Mouse (Mus musculus) midbrain, postnatal 0 days (tissue): ENCODE data around the gene Elavl1. TPM values are rescaled to one million over a fixed set of nuclear protein-coding genes. Genes with fewer than 3 reads are reported as not detected.

Experiments
- ATAC-seq: fragments of 200-750 bp; cut with Nextera tagmentation; 2 replicates; pipeline ENCODE4 v1.8.0; 2017; ENCODE audit warnings: moderate number of reproducible peaks, mild to moderate bottlenecking, moderate TSS enrichment, moderate library complexity; ENCODE audit not compliant: low FRiP score
- DNase-seq: peaks from one replicate; pipeline ENCODE4 v3.0.0-alpha.2; 2015; ENCODE audit warnings: low spot score
- H3K27ac ChIP-seq: fragments of 300-500 bp; sonication (generic); 2 replicates; pipeline ENCODE4 v1.5.1; 2014; ENCODE audit warnings: low read depth, mild to moderate bottlenecking, low read length, mixed read lengths
- H3K27me3 ChIP-seq: fragments of 300-500 bp; sonication (generic); 2 replicates; pipeline ENCODE4 v1.6.1; 2014; ENCODE audit warnings: low read length, control low read depth, mixed read lengths; ENCODE audit not compliant: insufficient read depth
- H3K36me3 ChIP-seq: fragments of 300-500 bp; sonication (generic); 2 replicates; pipeline ENCODE4 v1.6.1; 2014; ENCODE audit warnings: low read length, control low read depth, mixed read lengths; ENCODE audit not compliant: insufficient read depth
- H3K4me1 ChIP-seq: fragments of 300-500 bp; sonication (generic); 2 replicates; pipeline ENCODE4 v1.6.1; 2014; ENCODE audit warnings: mild to moderate bottlenecking, control low read depth, antibody characterized with exemption, low read length, mixed read lengths; ENCODE audit not compliant: insufficient read depth
- H3K4me2 ChIP-seq: fragments of 300-500 bp; sonication (generic); 2 replicates; pipeline ENCODE4 v1.6.1; 2014; ENCODE audit warnings: low read depth, mild to moderate bottlenecking, low read length, mixed read lengths; ENCODE audit not compliant: poor library complexity, severe bottlenecking
- H3K4me3 ChIP-seq: fragments of 300-500 bp; sonication (generic); 2 replicates; pipeline ENCODE4 v1.5.1; 2014; ENCODE audit warnings: low read depth, mild to moderate bottlenecking, low read length, moderate library complexity
- H3K9ac ChIP-seq: fragments of 300-500 bp; sonication (generic); replicated peaks from 2 replicates; pipeline ENCODE4 v1.6.1; 2014; ENCODE audit warnings: mild to moderate bottlenecking, low read length, moderate library complexity, mixed read lengths; ENCODE audit not compliant: poor library complexity, severe bottlenecking
- H3K9me3 ChIP-seq: fragments of 300-500 bp; sonication (generic); 2 replicates; pipeline ENCODE4 v1.6.1; 2016; ENCODE audit warnings: low read length, control low read depth
- CTCF ChIP-seq: IDR thresholded peaks from 2 replicates; pipeline ENCODE4 v1.5.1; 2016; ENCODE audit warnings: antibody characterized with exemption, mild to moderate bottlenecking
- WGBS: fragments of 180-500 bp; shearing (Covaris S2); extraction: QIAGEN DNeasy Blood & Tissue Kit; methylation state at CpG from one replicate; pipeline ENCODE4 v1.1.7; 2014; 5-methylcytosine and 5-hydroxymethylcytosine counted together
- polyA plus RNA-seq: library from polyadenylated mRNA; unstranded; fragments of >200 nt; fragmentation: Nextera tagmentation; extraction: Ambion mirVana; gene quantifications from 2 replicates; pipeline ENCODE4 v1.2.1, GENCODE M21; 2015
- total RNA-seq: library from RNA; depleted of rRNA; stranded (reverse); fragments of >200 nt; gene quantifications from 2 replicates; pipeline ENCODE4 v1.2.3, GENCODE M21; 2014

Gene Elavl1
- total and polyA plus RNA-seq, 2 experiments from 2014 or later: 54.3 to 70.6 TPM

DNA sequence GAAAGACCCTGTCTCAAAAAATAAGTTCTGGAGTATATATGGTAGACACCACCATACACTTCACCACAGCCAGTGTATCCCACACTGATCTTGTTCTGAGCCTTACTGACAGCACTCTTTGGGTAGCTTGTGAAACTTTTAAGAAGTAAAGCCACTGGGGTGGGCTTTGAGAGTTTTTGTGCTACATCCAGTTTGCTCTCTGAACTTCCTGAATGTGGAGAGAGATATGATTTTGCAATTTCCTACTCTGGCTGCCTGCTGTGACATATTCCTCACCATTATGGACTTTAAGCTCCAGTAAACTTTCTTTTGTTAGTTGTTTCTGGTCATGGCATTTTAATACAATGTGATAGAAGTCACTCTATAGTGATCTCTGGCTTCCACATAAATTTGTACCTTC lies 13.1 kb downstream of the Elavl1 start:
- H3K4me3 ChIP-seq: no peak overlapping the region
- no peaks in the 10 kb centered on the region for H3K9me3 ChIP-seq
- ATAC-seq (no peak), DNase-seq (no peak)
- peaks cover 17% of the 10 kb centered on the region for H3K36me3 ChIP-seq
- H3K4me1 ChIP-seq: no peaks in the 10 kb centered on the region
- H3K4me2 ChIP-seq: no peak overlapping the region
- no peak overlapping the region for H3K9ac ChIP-seq
- no peak overlapping the region for H3K27ac ChIP-seq
- no peak for TF ChIP-seq CTCF
- no peaks in the 10 kb centered on the region for H3K27me3 ChIP-seq

GRCm38 (mm10) chr8:4305838-4306237 lies 19.4 kb downstream of the Elavl1 start:
- no peaks in the 10 kb centered on the region for H3K4me1 ChIP-seq
- no peak overlapping the region for H3K9ac ChIP-seq
- ATAC-seq (no peak), DNase-seq (no peak)
- WGBS: 95% methylated on average over 2 of the region's 2 CpGs
- H3K4me2 ChIP-seq: no peak overlapping the region
- H3K36me3 ChIP-seq: peaks cover 59% of the 10 kb centered on the region
- no peak overlapping the region for H3K4me3 ChIP-seq
- TF ChIP-seq CTCF: no peak
- H3K27me3 ChIP-seq: no peaks in the 10 kb centered on the region
- H3K9me3 ChIP-seq: no peaks in the 10 kb centered on the region
- no peak overlapping the region for H3K27ac ChIP-seq

- Histone ChIP-seq H3K9ac (no peak overlapping the region), H3K4me1 (no peaks in the 10 kb centered on the region), H3K9me3 (no peaks in the 10 kb centered on the region), H3K27me3 (no peaks in the 10 kb centered on the region), H3K4me3 (no peak overlapping the region), H3K4me2 (no peak overlapping the region), H3K36me3 (peaks cover 63% of the 10 kb centered on the region), H3K27ac (no peak overlapping the region)
- DNase-seq (no peak), ATAC-seq (no peak)
- 87% methylated on average over 3 of the region's 3 CpGs for WGBS
- TF ChIP-seq CTCF: no peak
Observed at GRCm38 (mm10) chr8:4304124-4304547, 21.1 kb downstream of the Elavl1 start.

DNA sequence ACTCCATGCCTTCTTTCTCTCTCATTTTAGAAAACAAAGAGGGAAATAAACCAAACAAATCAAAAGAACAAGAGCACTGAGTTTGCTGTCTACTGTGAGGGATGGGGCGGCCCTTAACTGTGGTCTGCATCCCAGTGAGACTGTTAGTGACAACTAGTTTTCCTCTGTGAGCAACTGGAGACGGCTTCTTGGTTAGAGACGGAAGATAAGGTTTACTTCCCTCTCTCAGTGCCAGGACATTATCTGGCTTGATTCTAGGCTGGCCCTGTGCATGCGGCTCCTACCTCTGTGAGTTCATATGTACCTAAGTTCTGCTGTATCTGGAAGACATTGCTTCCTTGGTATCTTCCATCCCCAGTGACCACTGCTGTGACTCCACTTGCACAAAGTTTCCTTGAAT lies 27.4 kb downstream of the Elavl1 start:
- H3K4me3 ChIP-seq: no peak overlapping the region
- H3K36me3 ChIP-seq: peaks cover 54% of the 10 kb centered on the region
- no peak overlapping the region for H3K4me2 ChIP-seq
- H3K27ac ChIP-seq: no peak overlapping the region
- H3K4me1 ChIP-seq: no peaks in the 10 kb centered on the region
- TF ChIP-seq CTCF: no peak
- no peak overlapping the region for H3K9ac ChIP-seq
- H3K9me3 ChIP-seq: no peaks in the 10 kb centered on the region
- 94% methylated on average over 4 of the region's 4 CpGs for WGBS
- ATAC-seq: no peak
- no peak for DNase-seq
- H3K27me3 ChIP-seq: no peaks in the 10 kb centered on the region

DNA sequence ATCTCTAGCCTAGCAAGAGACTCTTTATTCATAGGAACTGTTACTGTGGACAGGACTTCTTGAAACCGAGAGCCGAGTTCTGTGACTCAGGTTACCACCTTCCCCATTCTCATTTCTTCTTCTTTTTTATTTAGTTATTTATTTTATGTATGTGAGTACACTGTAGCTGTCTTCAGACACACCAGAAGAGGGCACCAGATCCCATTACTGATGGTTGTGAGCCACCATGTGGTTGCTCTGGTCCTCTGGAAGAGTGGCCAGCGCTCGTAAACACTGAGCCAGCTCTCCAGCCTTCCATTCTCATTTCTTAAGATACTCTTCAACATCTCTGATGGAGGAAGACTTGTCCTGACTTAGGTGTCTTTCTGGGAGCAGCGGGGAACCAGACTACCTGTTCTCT lies 32.5 kb downstream of the Elavl1 start:
- ATAC-seq (no peak), DNase-seq (no peak)
- WGBS: 91% methylated on average over 5 of the region's 5 CpGs
- TF ChIP-seq CTCF: peak; percentile 54
- Histone ChIP-seq H3K36me3 (peaks cover 30% of the 10 kb centered on the region), H3K4me2 (no peak overlapping the region), H3K27me3 (no peaks in the 10 kb centered on the region), H3K27ac (no peak overlapping the region), H3K4me3 (no peak overlapping the region), H3K9ac (no peak overlapping the region), H3K9me3 (no peaks in the 10 kb centered on the region), H3K4me1 (no peaks in the 10 kb centered on the region)

DNA sequence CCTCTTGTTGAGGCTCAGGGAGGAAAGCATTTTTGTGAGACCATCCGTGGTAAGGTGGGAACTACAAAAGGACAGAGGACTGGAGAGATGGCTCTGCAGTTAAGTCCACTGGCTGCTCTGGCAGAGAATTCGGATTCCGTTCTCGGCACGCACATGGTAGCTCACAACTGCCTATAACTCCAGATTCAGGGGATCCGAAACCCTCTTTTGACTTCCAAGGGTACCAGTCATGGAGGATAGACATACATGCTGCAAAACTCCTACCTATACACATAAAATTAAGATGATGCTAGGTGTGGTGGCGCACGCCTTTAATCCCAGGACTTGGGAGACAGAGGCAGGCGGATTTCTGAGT lies 49.1 kb downstream of the Elavl1 start:
- Histone ChIP-seq H3K4me3 (peak overlapping the region; percentile 76), H3K4me2 (peak overlapping the region; percentile 77), H3K9me3 (no peaks in the 10 kb centered on the region), H3K27ac (peak overlapping the region; percentile 82), H3K36me3 (0 out of 2 replicates have a peak, but pooled peaks cover 6% of the 10 kb centered on the region), H3K27me3 (no peaks in the 10 kb centered on the region), H3K9ac (peak overlapping the region; percentile 75), H3K4me1 (peaks cover 6% of the 10 kb centered on the region)
- ATAC-seq: peak; percentile 57
- DNase-seq: no peak
- 21% methylated on average over 9 of the region's 9 CpGs for WGBS
- TF ChIP-seq CTCF: no peak
